Mouse (Mus musculus): ENCODE data around the gene Gm10553.

Gene Gm10553

DNA sequence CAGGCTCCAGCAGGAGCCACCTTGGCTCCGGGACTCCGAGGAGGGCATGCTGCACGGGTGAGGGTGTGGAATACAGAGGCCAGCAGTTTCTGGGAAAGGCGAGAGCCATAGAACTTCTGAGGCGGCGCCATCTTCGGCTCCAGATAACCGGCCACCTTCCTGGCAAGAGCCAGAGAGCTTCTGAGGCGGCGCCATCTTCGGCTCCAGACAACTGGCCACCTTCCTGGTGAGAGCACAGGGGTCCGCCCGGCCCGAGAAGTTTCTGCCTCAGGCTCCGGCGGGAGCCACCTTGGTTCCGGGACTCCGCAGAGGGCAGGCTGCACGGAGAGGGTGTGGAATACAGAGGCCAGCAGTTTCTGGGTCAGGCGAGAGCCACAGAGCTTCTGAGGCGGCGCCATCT is 33.7 kb downstream of the Gm10553 start:
- in situ Hi-C loops (cut with MboI, MseI), result loop anchor here (10.0 kb wide), 1 partner anchor 331 kb away; no protein-coding TSS in a partner anchor
